Mouse (Mus musculus) thymus, adult 2 months (tissue): ENCODE measurements around the gene Adprhl2. TPM values are rescaled to one million over a fixed set of nuclear protein-coding genes. Genes with fewer than 3 reads are reported as not detected.

Source experiments
- DNase-seq: peaks from one replicate; pipeline ENCODE4 v3.0.0; 2021
- H3K27ac ChIP-seq: fragments of 200-500 bp; 2 replicates; pipeline ENCODE4 v1.5.1; 2012; ENCODE audit warnings: low read length, control low read depth; ENCODE audit not compliant: control insufficient read depth, insufficient read depth
- H3K27me3 ChIP-seq: fragments of 200-500 bp; 2 replicates; pipeline ENCODE4 v1.6.1; 2012; ENCODE audit warnings: mild to moderate bottlenecking, low read length, moderate library complexity, mixed read lengths; ENCODE audit not compliant: control insufficient read depth, insufficient read depth
- H3K36me3 ChIP-seq: fragments of 200-500 bp; 2 replicates; pipeline ENCODE4 v1.6.1; 2012; ENCODE audit warnings: mild to moderate bottlenecking, low read length, moderate library complexity; ENCODE audit not compliant: control insufficient read depth, insufficient read depth
- H3K4me1 ChIP-seq: fragments of 200-500 bp; replicated peaks from 2 replicates; pipeline ENCODE4 v1.6.1; 2012; ENCODE audit warnings: low read length; ENCODE audit not compliant: control insufficient read depth, insufficient read depth
- H3K4me3 ChIP-seq: fragments of 200-500 bp; 2 replicates; pipeline ENCODE4 v1.5.1; 2012; ENCODE audit warnings: mild to moderate bottlenecking, low read length, control low read depth, moderate library complexity; ENCODE audit not compliant: control insufficient read depth, insufficient read depth
- CTCF ChIP-seq: fragments of 200-500 bp; IDR thresholded peaks from 2 replicates; pipeline ENCODE4 v1.5.1; 2012; ENCODE audit warnings: mild to moderate bottlenecking, control low read depth, low read length, moderate library complexity, borderline replicate concordance; ENCODE audit not compliant: control insufficient read depth, poor library complexity, insufficient read depth; ENCODE audit errors: extremely low read depth
- POLR2A ChIP-seq: fragments of 200-500 bp; IDR thresholded peaks from 2 replicates; pipeline ENCODE4 v1.6.1; 2012; ENCODE audit warnings: mild to moderate bottlenecking, low read length, control low read depth, moderate library complexity; ENCODE audit not compliant: control insufficient read depth, poor library complexity, insufficient read depth; ENCODE audit errors: extremely low read depth
- WGBS: fragments of 180-500 bp; shearing (Covaris S2); methylation state at CpG from one replicate; pipeline ENCODE4 v1.1.7; 2018; 5-methylcytosine and 5-hydroxymethylcytosine counted together
- polyA plus RNA-seq: library from polyadenylated mRNA; depleted of rRNA; stranded (reverse); fragments of >200 nt; gene quantifications from 2 replicates; pipeline ENCODE4 v1.2.3, GENCODE M21; 2012; rRNA removed

Gene Adprhl2
- polyA plus RNA-seq, 1 experiment, result 67.9 TPM

DNA sequence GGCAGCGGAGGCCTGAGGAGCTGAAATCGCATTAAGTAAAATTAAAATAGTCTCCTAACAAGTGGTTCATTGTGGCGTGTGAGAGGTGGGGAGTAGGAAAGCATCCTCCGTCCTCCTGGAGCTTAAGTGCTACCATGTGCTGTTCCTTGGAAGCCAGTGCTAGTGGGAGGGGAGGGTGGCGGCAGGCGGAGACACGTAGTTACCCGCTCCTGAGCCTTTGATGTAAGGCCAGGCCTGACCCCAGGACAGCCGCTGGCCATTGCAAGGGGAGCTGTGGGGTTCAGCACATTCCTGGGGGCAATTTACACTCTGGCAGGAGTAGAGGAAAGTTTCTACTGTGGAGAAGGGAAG lies 43.0 kb downstream of the Adprhl2 start:
- H3K27me3 ChIP-seq, result no peaks in the 10 kb centered on the region
- 91% methylated on average over 9 of the region's 9 CpGs for WGBS
- no peak overlapping the region for H3K4me3 ChIP-seq
- peaks cover 4% of the 10 kb centered on the region; the same call in 1 of the 2 replicates for H3K4me1 ChIP-seq
- H3K36me3 ChIP-seq, result peaks cover 16% of the 10 kb centered on the region; the same call in 1 of the 2 replicates
- no peak for DNase-seq
- TF ChIP-seq POLR2A (no peak), CTCF (no peak)
- H3K27ac ChIP-seq, result no peak overlapping the region

DNA sequence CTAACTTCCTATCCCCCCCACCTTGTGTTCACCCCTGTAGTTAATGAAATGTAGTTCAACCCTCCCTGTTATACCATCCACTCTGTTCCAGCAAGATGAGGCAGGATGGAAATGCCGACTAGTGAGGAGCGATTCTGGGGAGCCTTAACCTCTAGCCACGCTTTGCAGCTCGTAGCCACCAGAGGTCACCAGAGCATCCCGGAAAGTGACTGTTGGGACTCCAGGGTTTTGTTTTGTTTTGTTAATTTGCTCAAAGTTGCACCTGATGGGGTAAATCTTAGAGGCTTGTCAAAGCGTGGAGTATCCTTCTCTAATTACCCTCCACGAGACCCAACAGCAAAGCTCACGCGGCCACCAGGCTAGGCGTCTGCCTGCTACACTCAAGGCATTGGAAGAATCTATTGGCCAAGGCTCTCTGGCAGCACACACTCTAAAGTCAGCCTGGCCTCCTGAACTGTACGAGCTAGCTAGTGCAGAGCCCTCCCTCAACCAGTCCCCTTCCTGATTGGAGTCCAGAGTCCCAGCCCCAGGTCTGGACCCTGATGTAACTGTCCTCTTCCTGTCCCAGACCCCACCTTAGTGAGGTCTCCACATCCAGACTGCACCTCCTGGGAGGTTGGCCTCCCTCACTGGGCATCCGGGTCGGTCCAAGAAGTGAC lies 43.5 kb downstream of the Adprhl2 start:
- TF ChIP-seq POLR2A (no peak), CTCF (no peak)
- 26% methylated on average over 13 of the region's 13 CpGs for WGBS
- Histone ChIP-seq H3K4me1 (peaks cover 4% of the 10 kb centered on the region; the same call in 1 of the 2 replicates), H3K27me3 (no peaks in the 10 kb centered on the region), H3K36me3 (peaks cover 20% of the 10 kb centered on the region; the same call in 1 of the 2 replicates), H3K27ac (no peak overlapping the region), H3K4me3 (no peak overlapping the region)
- DNase-seq, result peak; percentile 51

DNA sequence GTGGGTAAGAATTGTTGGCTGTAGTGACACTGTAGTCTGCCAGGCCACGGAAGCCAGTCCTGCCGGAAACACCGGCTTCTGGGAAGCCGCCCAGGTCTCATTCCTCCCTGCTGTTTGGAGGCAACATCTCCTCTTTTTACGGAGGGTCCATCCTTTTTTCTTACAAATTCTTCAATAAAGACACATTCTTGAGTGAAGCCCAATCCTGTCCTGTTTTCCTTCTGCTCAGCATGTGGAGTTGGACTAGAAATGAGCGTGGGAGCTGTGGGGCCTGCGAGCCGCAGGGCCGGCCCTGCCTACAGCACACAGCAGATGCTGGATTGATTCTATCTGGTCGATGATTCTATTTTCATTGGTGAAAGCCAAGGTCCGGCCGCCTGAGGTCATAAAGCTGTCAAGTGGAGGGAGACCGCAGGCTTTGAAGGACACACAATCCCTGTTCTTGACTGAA lies 45.8 kb downstream of the Adprhl2 start:
- 97% methylated on average over 13 of the region's 13 CpGs for WGBS
- H3K27me3 ChIP-seq, result no peaks in the 10 kb centered on the region
- peaks cover 4% of the 10 kb centered on the region; the same call in 1 of the 2 replicates for H3K4me1 ChIP-seq
- no peak overlapping the region for H3K27ac ChIP-seq
- H3K36me3 ChIP-seq, result peaks cover 20% of the 10 kb centered on the region; the same call in 1 of the 2 replicates
- TF ChIP-seq POLR2A, result no peak
- no peak for TF ChIP-seq CTCF
- no peak overlapping the region for H3K4me3 ChIP-seq
- DNase-seq, result no peak

DNA sequence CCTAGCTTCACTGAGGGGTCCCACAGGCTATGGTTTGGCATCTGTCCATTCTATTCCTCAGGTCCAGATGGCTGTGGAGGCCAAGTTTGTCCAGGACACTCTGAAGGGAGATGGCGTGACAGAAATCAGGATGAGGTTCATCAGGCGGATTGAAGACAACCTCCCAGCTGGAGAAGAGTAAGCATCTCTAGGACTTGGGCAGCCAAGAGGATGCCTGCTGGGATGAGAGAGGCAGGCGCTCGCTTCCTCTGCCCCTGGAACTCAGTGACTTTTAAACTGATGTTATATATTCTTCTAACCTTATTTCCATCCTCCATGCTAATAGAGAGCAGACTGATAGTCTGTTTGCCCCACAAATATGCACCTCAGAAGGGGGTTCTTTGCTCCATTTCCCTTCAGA lies 46.4 kb downstream of the Adprhl2 start:
- H3K36me3 ChIP-seq, result peaks cover 20% of the 10 kb centered on the region; the same call in 1 of the 2 replicates
- H3K4me1 ChIP-seq, result peaks cover 4% of the 10 kb centered on the region; the same call in 1 of the 2 replicates
- H3K27me3 ChIP-seq, result no peaks in the 10 kb centered on the region
- H3K4me3 ChIP-seq, result no peak overlapping the region
- H3K27ac ChIP-seq, result no peak overlapping the region
- WGBS, result 99% methylated on average over 4 of the region's 4 CpGs
- TF ChIP-seq CTCF, result no peak
- no peak for TF ChIP-seq POLR2A
- DNase-seq, result no peak

DNA sequence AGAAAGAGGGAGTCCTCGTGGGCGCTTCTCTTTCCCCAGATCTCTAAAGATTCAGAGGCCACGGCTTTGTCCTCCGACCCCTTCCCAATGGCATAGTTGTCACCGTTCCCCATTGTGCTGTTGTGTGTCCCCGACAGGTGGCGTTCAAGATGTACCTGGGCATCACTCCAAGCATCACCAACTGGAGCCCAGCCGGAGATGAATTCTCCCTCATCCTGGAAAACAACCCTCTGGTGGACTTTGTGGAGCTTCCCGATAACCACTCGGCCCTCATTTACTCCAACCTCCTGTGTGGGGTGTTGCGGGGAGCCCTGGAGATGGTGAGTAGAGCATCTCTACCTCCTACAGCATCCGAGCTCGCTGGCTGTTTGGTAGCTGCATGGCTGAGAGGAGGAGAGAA lies 47.8 kb downstream of the Adprhl2 start:
- H3K4me3 ChIP-seq, result no peak overlapping the region
- WGBS, result 97% methylated on average over 13 of the region's 13 CpGs
- H3K27ac ChIP-seq, result no peak overlapping the region
- peaks cover 4% of the 10 kb centered on the region; the same call in 1 of the 2 replicates for H3K4me1 ChIP-seq
- peaks cover 20% of the 10 kb centered on the region; the same call in 1 of the 2 replicates for H3K36me3 ChIP-seq
- TF ChIP-seq CTCF (no peak), POLR2A (no peak)
- H3K27me3 ChIP-seq, result no peaks in the 10 kb centered on the region
- DNase-seq, result no peak

DNA sequence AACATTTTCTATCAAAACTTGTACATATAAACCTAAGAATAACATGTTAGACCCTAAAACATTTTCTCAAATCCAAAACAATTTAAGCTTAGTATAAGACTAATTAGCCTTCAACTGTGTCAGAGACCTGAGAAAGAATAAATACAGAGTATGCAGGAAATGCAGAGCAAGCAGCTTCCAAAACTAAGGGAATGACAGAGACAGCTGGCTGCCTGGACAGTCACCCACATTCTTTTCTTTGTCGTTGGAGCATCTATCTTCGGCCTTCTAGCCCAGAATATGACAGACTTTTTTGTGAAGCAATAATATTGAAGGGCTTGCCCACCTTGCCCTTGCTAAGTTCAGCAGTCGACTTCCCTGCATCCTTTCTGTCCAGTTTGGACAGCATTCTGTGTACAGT lies 52.2 kb downstream of the Adprhl2 start:
- Histone ChIP-seq H3K36me3 (peaks cover 10% of the 10 kb centered on the region; the same call in 1 of the 2 replicates), H3K4me3 (no peak overlapping the region), H3K4me1 (no peaks in the 10 kb centered on the region), H3K27me3 (no peaks in the 10 kb centered on the region), H3K27ac (no peak overlapping the region)
- WGBS, result 86% methylated on average over 3 of the region's 3 CpGs
- TF ChIP-seq POLR2A (no peak), CTCF (no peak)
- DNase-seq, result no peak

Other genes with a start within 250 kb of the Adprhl2 start
- 41.0 and 41.7 TPM in 2 replicates for gene Lsm10, start 225.1 kb downstream of the Adprhl2 start, polyA plus RNA-seq
- 36.5 and 43.1 TPM in 2 replicates for gene Stk40, start 217.7 kb downstream of the Adprhl2 start, polyA plus RNA-seq
- 94.3 and 95.2 TPM in 2 replicates for gene Eva1b, start 174.0 kb downstream of the Adprhl2 start, polyA plus RNA-seq
- gene Sh3d21, start 158.2 kb downstream of the Adprhl2 start, polyA plus RNA-seq, result 0.75 and 1.2 TPM in 2 replicates
- 91.8 and 101 TPM in 2 replicates for gene Thrap3, start 118.9 kb downstream of the Adprhl2 start, polyA plus RNA-seq
- gene Map7d1, start 65.4 kb downstream of the Adprhl2 start, polyA plus RNA-seq, result 74.6 and 84.2 TPM in 2 replicates
- gene Trappc3, start 59.4 kb downstream of the Adprhl2 start, polyA plus RNA-seq, result 48.0 and 55.1 TPM in 2 replicates
- gene Col8a2, start 34.9 kb downstream of the Adprhl2 start, polyA plus RNA-seq, result 0.28 and 0.35 TPM in 2 replicates
- gene Tekt2, start 4.0 kb upstream of the Adprhl2 start, polyA plus RNA-seq, result 0.83 and 1.4 TPM in 2 replicates
- gene Ago3, start 107.9 kb upstream of the Adprhl2 start, polyA plus RNA-seq, result 29.1 and 33.4 TPM in 2 replicates
- gene Ago1, start 146.9 kb upstream of the Adprhl2 start, polyA plus RNA-seq, result 46.4 and 57.0 TPM in 2 replicates
- gene Ago4, start 211.8 kb upstream of the Adprhl2 start, polyA plus RNA-seq, result 0.48 and 0.62 TPM in 2 replicates
- 8.1 and 11.4 TPM in 2 replicates for gene Clspn, start 235.2 kb upstream of the Adprhl2 start, polyA plus RNA-seq